Comparison of ENCODE assay signal across 13 mouse cellular contexts in genomic region chr1:89107466-89107865, GRCm38 (mm10). TPM values are rescaled to one million over a fixed set of nuclear protein-coding genes. Genes with fewer than 3 reads are reported as not detected.
A peak's percentile ranks its signal among the peaks of the same experiment; 100 is the strongest.
DNase-seq lines count a peak whose midpoint lies in the region; ATAC-seq and TF ChIP-seq lines count a peak whose summit lies in the region.
"Had no signal": no experiment of that assay in that cellular context is flagged by ENCODE, and none has a peak within 500 bp of the region (broad histone marks: within the 10 kb centered on the region; RNA-seq: fewer than 3 reads in every experiment).

No protein-coding gene starts in this region.

- peak overlapping the region; percentile 74 for H3K27ac ChIP-seq in hindbrain, embryonic 10.5 days
- no peak overlapping the region for H3K27ac ChIP-seq in hindbrain, embryonic 16.5 days (ENCODE audit: low read depth, low read length)
- peak overlapping the region; percentile 78 for H3K27ac ChIP-seq in midbrain, embryonic 10.5 days (replicated peaks)
- no peak overlapping the region for H3K27ac ChIP-seq in midbrain, embryonic 15.5 days
- H3K27ac ChIP-seq in kidney, postnatal 0 days = 0 out of 2 replicates have a peak overlapping the region, but pooled peaks have one; percentile 77
- 0 out of 2 replicates have a peak overlapping the region, but pooled peaks have one; percentile 41 for H3K27ac ChIP-seq in stomach, postnatal 0 days (replicated peaks)
- H3K27ac ChIP-seq in midbrain, postnatal 0 days (ENCODE audit: low read depth, low read length) = no peak overlapping the region
- H3K27ac ChIP-seq: hindbrain, embryonic 14.5 days had no signal

- no peaks in the 10 kb centered on the region for H3K27me3 ChIP-seq in hindbrain, embryonic 10.5 days (ENCODE audit: insufficient read depth, poor library complexity, severe bottlenecking)
- no peaks in the 10 kb centered on the region for H3K27me3 ChIP-seq in hindbrain, embryonic 16.5 days (replicated peaks; ENCODE audit: control insufficient read depth, insufficient read depth, low read length)
- no peaks in the 10 kb centered on the region for H3K27me3 ChIP-seq in midbrain, embryonic 10.5 days (ENCODE audit: low read depth, poor library complexity, severe bottlenecking)
- no peaks in the 10 kb centered on the region for H3K27me3 ChIP-seq in midbrain, embryonic 15.5 days (replicated peaks)
- no peaks in the 10 kb centered on the region for H3K27me3 ChIP-seq in kidney, postnatal 0 days (ENCODE audit: insufficient read depth, low read length)
- no peaks in the 10 kb centered on the region for H3K27me3 ChIP-seq in stomach, postnatal 0 days (ENCODE audit: control insufficient read depth, insufficient read depth, low read length)
- H3K27me3 ChIP-seq in midbrain, postnatal 0 days (ENCODE audit: insufficient read depth, low read length) = no peaks in the 10 kb centered on the region

- TF ChIP-seq CTCF in kidney, postnatal 0 days (IDR thresholded peaks at IDR 0.05; ENCODE audit: low read depth) = no peak
- TF ChIP-seq CTCF in stomach, postnatal 0 days (IDR thresholded peaks at IDR 0.05; ENCODE audit: low read depth) = no peak
- no peak for TF ChIP-seq CTCF in midbrain, postnatal 0 days (IDR thresholded peaks at IDR 0.05)

- TF ChIP-seq EP300 in stomach, postnatal 0 days (optimal IDR thresholded peaks at IDR 0.05) = no peak

- H3K4me2 ChIP-seq in hindbrain, embryonic 16.5 days (ENCODE audit: low read length) = no peak overlapping the region
- H3K4me2 ChIP-seq in midbrain, embryonic 15.5 days = no peak overlapping the region
- no peak overlapping the region for H3K4me2 ChIP-seq in kidney, postnatal 0 days (ENCODE audit: low read length)
- H3K4me2 ChIP-seq in stomach, postnatal 0 days (replicated peaks; ENCODE audit: low read depth) = no peak overlapping the region
- H3K4me2 ChIP-seq in midbrain, postnatal 0 days (ENCODE audit: low read depth, low read length, poor library complexity, severe bottlenecking) = no peak overlapping the region
- H3K4me2 ChIP-seq: hindbrain, embryonic 14.5 days had no signal

- WGBS in hindbrain, embryonic 10.5 days = 54% methylated on average over 6 of the region's 6 CpGs
- 64% methylated on average over 6 of the region's 6 CpGs for WGBS in hindbrain, embryonic 16.5 days
- 58% methylated on average over 6 of the region's 6 CpGs for WGBS in midbrain, embryonic 10.5 days
- WGBS in midbrain, embryonic 15.5 days = 60% methylated on average over 6 of the region's 6 CpGs
- 51% methylated on average over 6 of the region's 6 CpGs for WGBS in kidney, postnatal 0 days
- 53% methylated on average over 6 of the region's 6 CpGs for WGBS in stomach, postnatal 0 days
- 70% methylated on average over 6 of the region's 6 CpGs for WGBS in midbrain, postnatal 0 days

- no peak overlapping the region for H3K9ac ChIP-seq in hindbrain, embryonic 16.5 days (ENCODE audit: low read depth, low read length)
- H3K9ac ChIP-seq in midbrain, embryonic 15.5 days = no peak overlapping the region
- H3K9ac ChIP-seq in kidney, postnatal 0 days (ENCODE audit: low read depth, low read length) = no peak overlapping the region
- no peak overlapping the region for H3K9ac ChIP-seq in stomach, postnatal 0 days (ENCODE audit: low read length)
- no peak overlapping the region for H3K9ac ChIP-seq in midbrain, postnatal 0 days (replicated peaks; ENCODE audit: low read length, poor library complexity, severe bottlenecking)
- H3K9ac ChIP-seq: hindbrain, embryonic 14.5 days had no signal

- peaks cover 12% of the 10 kb centered on the region for H3K36me3 ChIP-seq in hindbrain, embryonic 10.5 days
- H3K36me3 ChIP-seq in hindbrain, embryonic 16.5 days (ENCODE audit: control insufficient read depth, insufficient read depth, low read length) = no peaks in the 10 kb centered on the region
- peaks cover 10% of the 10 kb centered on the region for H3K36me3 ChIP-seq in midbrain, embryonic 10.5 days
- H3K36me3 ChIP-seq in midbrain, embryonic 15.5 days (replicated peaks) = no peaks in the 10 kb centered on the region
- H3K36me3 ChIP-seq in kidney, postnatal 0 days (ENCODE audit: insufficient read depth, low read length) = no peaks in the 10 kb centered on the region
- H3K36me3 ChIP-seq in stomach, postnatal 0 days (ENCODE audit: control insufficient read depth, insufficient read depth, low read length) = no peaks in the 10 kb centered on the region
- no peaks in the 10 kb centered on the region for H3K36me3 ChIP-seq in midbrain, postnatal 0 days (ENCODE audit: insufficient read depth, low read length)

- no peak for DNase-seq in hindbrain, embryonic 10.5 days (ENCODE audit: low spot score)
- no peak for DNase-seq in midbrain, embryonic 10.5 days (ENCODE audit: low spot score)
- no peak for DNase-seq in kidney, postnatal 0 days (ENCODE audit: low spot score)
- DNase-seq in stomach, postnatal 0 days (ENCODE audit: low spot score) = no peak
- DNase-seq in midbrain, postnatal 0 days (ENCODE audit: low spot score) = no peak
- DNase-seq: adrenal gland, postnatal 25 days; layer of hippocampus, adult 9-11 months; left cerebral cortex, postnatal 4 days had no signal

- no peak overlapping the region for H3K4me3 ChIP-seq in hindbrain, embryonic 10.5 days
- no peak overlapping the region for H3K4me3 ChIP-seq in hindbrain, embryonic 16.5 days (ENCODE audit: low read length)
- H3K4me3 ChIP-seq in midbrain, embryonic 10.5 days = no peak overlapping the region
- H3K4me3 ChIP-seq in midbrain, embryonic 15.5 days = no peak overlapping the region
- H3K4me3 ChIP-seq in kidney, postnatal 0 days (replicated peaks; ENCODE audit: low read depth, low read length) = no peak overlapping the region
- no peak overlapping the region for H3K4me3 ChIP-seq in stomach, postnatal 0 days (ENCODE audit: low read depth, low read length)
- H3K4me3 ChIP-seq in midbrain, postnatal 0 days (ENCODE audit: low read depth, low read length) = no peak overlapping the region

- H3K9me3 ChIP-seq in hindbrain, embryonic 10.5 days = no peaks in the 10 kb centered on the region
- no peaks in the 10 kb centered on the region for H3K9me3 ChIP-seq in hindbrain, embryonic 16.5 days (ENCODE audit: control insufficient read depth, low read length)
- no peaks in the 10 kb centered on the region for H3K9me3 ChIP-seq in midbrain, embryonic 10.5 days (replicated peaks)
- H3K9me3 ChIP-seq in midbrain, embryonic 15.5 days = no peaks in the 10 kb centered on the region
- no peaks in the 10 kb centered on the region for H3K9me3 ChIP-seq in kidney, postnatal 0 days (replicated peaks; ENCODE audit: low read length)
- no peaks in the 10 kb centered on the region for H3K9me3 ChIP-seq in stomach, postnatal 0 days (ENCODE audit: control insufficient read depth, low read length)
- H3K9me3 ChIP-seq in midbrain, postnatal 0 days (ENCODE audit: low read length) = no peaks in the 10 kb centered on the region

- no peak for ATAC-seq in hindbrain, embryonic 16.5 days
- ATAC-seq in midbrain, embryonic 15.5 days (replicated peaks) = no peak
- no peak for ATAC-seq in kidney, postnatal 0 days (replicated peaks; ENCODE audit: low FRiP score, low read depth)
- ATAC-seq in stomach, postnatal 0 days (ENCODE audit: low FRiP score, low TSS enrichment) = no peak
- ATAC-seq in midbrain, postnatal 0 days (ENCODE audit: low FRiP score) = no peak
- ATAC-seq: midbrain, embryonic 16.5 days had no signal

- H3K4me1 ChIP-seq in hindbrain, embryonic 10.5 days (replicated peaks) = peaks cover 86% of the 10 kb centered on the region
- peaks cover 23% of the 10 kb centered on the region for H3K4me1 ChIP-seq in hindbrain, embryonic 16.5 days (ENCODE audit: control insufficient read depth, insufficient read depth, low read depth, low read length)
- H3K4me1 ChIP-seq in midbrain, embryonic 10.5 days = peaks cover 75% of the 10 kb centered on the region
- H3K4me1 ChIP-seq in midbrain, embryonic 15.5 days = peaks cover 15% of the 10 kb centered on the region
- peaks cover 69% of the 10 kb centered on the region for H3K4me1 ChIP-seq in kidney, postnatal 0 days (replicated peaks; ENCODE audit: insufficient read depth, low read length)
- H3K4me1 ChIP-seq in stomach, postnatal 0 days (replicated peaks; ENCODE audit: control insufficient read depth, insufficient read depth) = peaks cover 26% of the 10 kb centered on the region
- no peaks in the 10 kb centered on the region for H3K4me1 ChIP-seq in midbrain, postnatal 0 days (ENCODE audit: insufficient read depth, low read length)

RNA-seq across cellular contexts. Expression of gene Sh3bp4, which starts 37.3 kb away (rescaled TPM):
- 25.3 and 27.2 TPM in 2 replicates for polyA plus RNA-seq in hindbrain, embryonic 10.5 days (2016; fragmentation: Nextera tagmentation; extraction: Ambion mirVana)
- 13.7 and 17.0 TPM in 2 replicates for polyA plus RNA-seq in hindbrain, embryonic 16.5 days (2015; fragmentation: Nextera tagmentation; extraction: Ambion mirVana)
- 23.8 and 25.1 TPM in 2 replicates for polyA plus RNA-seq in midbrain, embryonic 10.5 days (2016; fragmentation: Nextera tagmentation; extraction: Ambion mirVana)
- 12.3 and 12.4 TPM in 2 replicates for polyA plus RNA-seq in midbrain, embryonic 15.5 days (2015; fragmentation: Nextera tagmentation; extraction: Ambion mirVana)
- 22.7 and 24.9 TPM in 2 replicates for polyA plus RNA-seq in kidney, postnatal 0 days (2015; fragmentation: Nextera tagmentation; extraction: Ambion mirVana)
- polyA plus RNA-seq in stomach, postnatal 0 days (2015; fragmentation: Nextera tagmentation; extraction: Ambion mirVana) = 7.6 and 8.0 TPM in 2 replicates
- 22.0 and 26.5 TPM in 2 replicates for total RNA-seq in midbrain, postnatal 0 days (2014; rRNA removed)
- polyA plus RNA-seq in midbrain, postnatal 0 days (2015; fragmentation: Nextera tagmentation; extraction: Ambion mirVana) = 10.3 and 11.0 TPM in 2 replicates
- total RNA-seq: neutrophil, adult 5-6 weeks had no signal

Comparison
In these comparisons a context has a peak if more than half of its experiments do, and no peak if none do; other contexts are left out.
1. H3K27ac ChIP-seq: peak in hindbrain, embryonic 10.5 days (single experiment), midbrain, embryonic 10.5 days (single experiment), kidney, postnatal 0 days (single experiment) and stomach, postnatal 0 days (single experiment); none in hindbrain, embryonic 16.5 days (single experiment), midbrain, embryonic 15.5 days (single experiment) and midbrain, postnatal 0 days (single experiment).